Mouse (Mus musculus): ENCODE results near the gene Pak6. TPM values are rescaled to one million over a fixed set of nuclear protein-coding genes. Genes with fewer than 3 reads are reported as not detected.

Gene Pak6
- polyA plus RNA-seq, 1 experiment from 2014 or later, result 1.6 TPM

DNA sequence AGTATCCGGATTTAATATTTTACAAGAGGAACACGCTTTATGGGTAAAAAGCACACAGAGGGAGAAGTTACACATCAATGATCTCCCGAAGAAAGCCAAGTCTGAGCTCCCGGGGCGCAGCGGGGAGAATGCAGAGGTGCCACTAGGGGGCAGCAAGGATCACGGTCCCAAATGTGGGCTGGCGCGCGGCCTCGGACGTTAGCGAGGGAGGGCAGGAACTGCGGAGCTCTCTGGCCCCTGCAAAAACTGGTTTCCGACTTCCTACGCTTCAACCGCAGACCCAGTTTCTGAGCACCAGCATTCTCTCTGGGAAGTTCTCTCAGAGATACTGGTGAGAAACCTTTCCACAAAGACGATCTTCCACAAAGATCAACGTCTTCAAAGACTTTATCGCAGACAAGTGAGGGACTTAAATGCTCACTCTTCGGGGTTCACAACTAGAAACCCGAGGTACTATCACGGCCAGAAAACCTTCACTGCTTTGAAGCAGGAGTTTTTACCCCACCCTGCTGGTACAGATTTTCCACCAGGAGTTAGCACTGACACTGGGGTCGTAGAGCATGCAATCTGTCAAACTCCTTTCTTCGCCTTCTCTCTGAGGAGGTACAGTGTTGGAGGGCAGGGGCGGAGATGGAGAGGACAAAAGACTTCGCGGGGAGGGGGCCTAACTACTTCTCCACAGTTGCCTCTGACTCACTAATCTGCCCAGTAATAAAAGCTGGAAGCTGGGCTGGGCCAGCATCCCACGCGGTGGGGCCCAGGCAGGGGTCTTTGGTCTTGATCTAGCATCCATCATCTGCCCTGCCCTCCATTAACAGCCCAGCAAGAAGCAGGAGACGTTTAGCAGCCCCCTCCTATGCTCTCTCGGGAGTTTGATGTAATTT, 37.3 kb downstream of the Pak6 start:
- H3K27ac ChIP-seq (ENCODE audit: low read depth, low read length), result no peak overlapping the region
- peaks cover 84% of the 10 kb centered on the region for H3K27me3 ChIP-seq (ENCODE audit: control insufficient read depth, insufficient read depth, low read length)
- ATAC-seq (ENCODE audit: insufficient read depth, low FRiP score, low TSS enrichment) (peak; percentile 44; the same call in 1 of the 2 replicates), DNase-seq (ENCODE audit: low spot score) (peak; percentile 83)
- H3K4me1 ChIP-seq (ENCODE audit: control insufficient read depth, insufficient read depth, low read length), result peaks cover 19% of the 10 kb centered on the region
- no peak overlapping the region for H3K9ac ChIP-seq (ENCODE audit: low read length)
- peak overlapping the region; percentile 13 for H3K4me3 ChIP-seq (ENCODE audit: low read depth, low read length)
- H3K4me2 ChIP-seq (ENCODE audit: low read depth), result peak overlapping the region; percentile 42
- no peaks in the 10 kb centered on the region for H3K9me3 ChIP-seq (ENCODE audit: control insufficient read depth, low read length)
- no peaks in the 10 kb centered on the region for H3K36me3 ChIP-seq (ENCODE audit: control insufficient read depth, insufficient read depth, low read length)
- under 1% methylated on average over 32 of the region's 32 CpGs for WGBS

DNA sequence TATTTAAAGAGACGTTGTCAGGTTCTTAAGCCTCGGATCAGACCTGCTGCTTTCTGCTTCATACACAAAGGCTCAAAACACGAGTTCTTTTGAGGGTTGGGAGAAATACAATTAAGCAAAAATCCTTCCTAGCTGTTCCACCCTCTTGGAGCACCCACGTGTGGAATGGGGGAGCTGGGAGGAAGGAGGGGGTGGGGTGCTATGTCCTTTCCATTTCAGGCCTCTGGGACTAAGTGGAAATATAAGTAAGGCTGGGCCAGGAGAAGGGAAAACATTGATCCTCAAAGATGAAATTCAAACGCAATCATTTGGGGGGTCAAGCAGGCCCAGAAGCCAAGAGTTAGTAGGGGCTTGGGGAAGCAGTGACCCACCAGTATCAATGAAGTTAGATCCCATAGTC, 38.1 kb downstream of the Pak6 start:
- H3K36me3 ChIP-seq (ENCODE audit: control insufficient read depth, insufficient read depth, low read length), result no peaks in the 10 kb centered on the region
- 1% methylated on average over 5 of the region's 5 CpGs for WGBS
- ATAC-seq (ENCODE audit: insufficient read depth, low FRiP score, low TSS enrichment) (no peak), DNase-seq (ENCODE audit: low spot score) (no peak)
- H3K27me3 ChIP-seq (ENCODE audit: control insufficient read depth, insufficient read depth, low read length), result peaks cover 87% of the 10 kb centered on the region
- H3K27ac ChIP-seq (ENCODE audit: low read depth, low read length), result no peak overlapping the region
- H3K9ac ChIP-seq (ENCODE audit: low read length), result no peak overlapping the region
- H3K4me3 ChIP-seq (ENCODE audit: low read depth, low read length), result peak overlapping the region; percentile 10
- H3K4me2 ChIP-seq (ENCODE audit: low read depth), result no peak overlapping the region
- H3K9me3 ChIP-seq (ENCODE audit: control insufficient read depth, low read length), result no peaks in the 10 kb centered on the region
- H3K4me1 ChIP-seq (ENCODE audit: control insufficient read depth, insufficient read depth, low read length), result peaks cover 19% of the 10 kb centered on the region

DNA sequence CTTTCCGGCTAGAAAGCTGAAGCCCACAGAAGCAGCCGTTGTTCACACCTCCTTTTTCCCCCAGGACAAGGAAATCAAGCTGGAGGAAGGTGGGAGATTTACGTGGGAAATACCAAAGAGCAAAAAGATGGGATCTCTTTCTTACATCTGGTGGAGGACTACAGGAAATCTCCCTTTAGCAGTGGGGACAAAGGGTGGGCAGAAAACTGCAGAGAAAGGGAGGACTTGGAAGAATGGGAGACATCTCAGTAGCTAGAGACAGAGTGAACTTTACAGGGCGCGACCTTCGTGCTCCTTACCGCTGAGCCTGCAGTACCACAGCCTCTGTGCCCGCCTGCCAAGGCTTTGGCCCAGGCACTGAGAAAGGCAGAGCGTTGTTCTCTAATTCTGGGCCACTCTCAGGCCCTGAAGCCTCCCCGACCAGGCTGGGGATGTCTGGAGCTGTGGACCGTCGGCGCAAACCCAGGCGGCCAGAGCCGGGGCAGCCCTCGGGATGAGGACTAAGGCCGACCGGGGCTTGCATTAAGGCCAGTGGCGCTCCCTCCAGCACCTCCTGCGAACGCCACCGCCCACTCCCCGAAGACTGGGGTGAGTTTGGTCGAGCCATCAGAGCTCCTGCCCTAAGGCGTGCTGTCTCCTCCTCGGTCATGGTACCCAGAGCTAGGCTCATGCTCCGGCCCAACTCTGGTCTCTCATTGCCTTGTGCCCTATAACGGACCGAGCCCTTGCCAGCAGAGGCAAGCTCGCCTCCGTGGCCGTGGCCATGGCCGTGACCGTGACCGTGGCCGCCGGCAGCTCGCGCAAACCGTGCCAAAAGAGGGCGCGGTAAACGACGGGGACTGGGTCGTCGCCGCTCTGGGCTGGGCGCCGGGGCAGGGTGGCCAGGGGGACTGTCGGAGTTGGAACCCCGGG, 39.1 kb downstream of the Pak6 start:
- Histone ChIP-seq H3K36me3 (ENCODE audit: control insufficient read depth, insufficient read depth, low read length) (no peaks in the 10 kb centered on the region), H3K9ac (ENCODE audit: low read length) (no peak overlapping the region), H3K27ac (ENCODE audit: low read depth, low read length) (no peak overlapping the region), H3K4me2 (ENCODE audit: low read depth) (peak overlapping the region; percentile 53), H3K9me3 (ENCODE audit: control insufficient read depth, low read length) (no peaks in the 10 kb centered on the region), H3K4me1 (ENCODE audit: control insufficient read depth, insufficient read depth, low read length) (peaks cover 19% of the 10 kb centered on the region), H3K4me3 (ENCODE audit: low read depth, low read length) (peak overlapping the region; percentile 38), H3K27me3 (ENCODE audit: control insufficient read depth, insufficient read depth, low read length) (peaks cover 87% of the 10 kb centered on the region)
- ATAC-seq (ENCODE audit: insufficient read depth, low FRiP score, low TSS enrichment), result no peak
- 2% methylated on average over 51 of the region's 51 CpGs for WGBS
- no peak for DNase-seq (ENCODE audit: low spot score)

DNA sequence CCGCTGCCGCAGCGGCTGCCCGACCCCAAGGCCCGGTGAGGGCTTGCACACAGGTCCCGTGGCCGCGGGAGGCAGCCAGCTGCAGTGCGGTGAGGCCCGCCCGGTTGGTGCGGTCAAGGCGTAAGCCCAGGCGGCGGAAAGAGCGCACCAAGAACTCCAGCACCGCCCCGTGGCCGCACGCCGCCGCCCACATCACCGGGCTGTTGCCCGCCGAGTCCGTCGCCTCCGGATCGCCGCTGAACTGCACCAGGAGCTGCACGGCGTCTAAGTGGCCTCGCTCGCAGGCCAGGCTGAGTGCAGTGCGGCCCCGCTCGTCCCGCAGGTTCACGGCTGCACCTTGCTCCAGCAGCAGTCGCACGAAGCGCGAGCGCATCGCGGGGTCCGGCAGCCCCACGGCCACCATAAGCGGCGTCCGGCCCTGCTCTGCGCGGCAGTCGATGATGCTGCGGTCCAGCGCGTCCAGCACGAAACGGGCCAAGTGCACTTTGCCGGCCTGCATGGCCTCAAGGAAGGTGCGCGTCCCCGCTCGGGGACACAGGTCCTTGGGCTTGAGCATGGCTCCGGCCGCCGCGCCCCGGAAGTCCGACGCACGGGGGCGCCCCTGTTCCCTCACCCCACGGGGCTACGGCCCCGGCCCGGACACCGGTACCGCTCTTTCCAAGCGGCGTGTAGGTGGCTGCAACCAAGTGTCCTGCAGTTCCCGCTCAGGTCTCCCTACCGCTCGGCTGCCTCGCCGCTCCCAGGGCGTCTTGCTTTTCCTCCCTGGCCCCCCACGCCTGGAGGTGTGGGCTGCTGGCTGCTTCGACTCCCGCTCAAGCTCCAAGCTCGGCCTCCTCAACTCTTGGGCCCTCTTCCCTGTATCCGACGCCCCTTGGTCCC, 40.0 kb downstream of the Pak6 start:
- peak overlapping the region; percentile 53 for H3K4me2 ChIP-seq (ENCODE audit: low read depth)
- H3K36me3 ChIP-seq (ENCODE audit: control insufficient read depth, insufficient read depth, low read length), result no peaks in the 10 kb centered on the region
- ATAC-seq (ENCODE audit: insufficient read depth, low FRiP score, low TSS enrichment) (peak; percentile 23; the same call in 1 of the 2 replicates), DNase-seq (ENCODE audit: low spot score) (peak; percentile 68)
- peak overlapping the region; percentile 38 for H3K4me3 ChIP-seq (ENCODE audit: low read depth, low read length)
- peaks cover 88% of the 10 kb centered on the region for H3K27me3 ChIP-seq (ENCODE audit: control insufficient read depth, insufficient read depth, low read length)
- H3K9ac ChIP-seq (ENCODE audit: low read length), result no peak overlapping the region
- H3K27ac ChIP-seq (ENCODE audit: low read depth, low read length), result no peak overlapping the region
- no peaks in the 10 kb centered on the region for H3K9me3 ChIP-seq (ENCODE audit: control insufficient read depth, low read length)
- WGBS, result under 1% methylated on average over 90 of the region's 93 CpGs
- H3K4me1 ChIP-seq (ENCODE audit: control insufficient read depth, insufficient read depth, low read length), result peaks cover 19% of the 10 kb centered on the region

DNA sequence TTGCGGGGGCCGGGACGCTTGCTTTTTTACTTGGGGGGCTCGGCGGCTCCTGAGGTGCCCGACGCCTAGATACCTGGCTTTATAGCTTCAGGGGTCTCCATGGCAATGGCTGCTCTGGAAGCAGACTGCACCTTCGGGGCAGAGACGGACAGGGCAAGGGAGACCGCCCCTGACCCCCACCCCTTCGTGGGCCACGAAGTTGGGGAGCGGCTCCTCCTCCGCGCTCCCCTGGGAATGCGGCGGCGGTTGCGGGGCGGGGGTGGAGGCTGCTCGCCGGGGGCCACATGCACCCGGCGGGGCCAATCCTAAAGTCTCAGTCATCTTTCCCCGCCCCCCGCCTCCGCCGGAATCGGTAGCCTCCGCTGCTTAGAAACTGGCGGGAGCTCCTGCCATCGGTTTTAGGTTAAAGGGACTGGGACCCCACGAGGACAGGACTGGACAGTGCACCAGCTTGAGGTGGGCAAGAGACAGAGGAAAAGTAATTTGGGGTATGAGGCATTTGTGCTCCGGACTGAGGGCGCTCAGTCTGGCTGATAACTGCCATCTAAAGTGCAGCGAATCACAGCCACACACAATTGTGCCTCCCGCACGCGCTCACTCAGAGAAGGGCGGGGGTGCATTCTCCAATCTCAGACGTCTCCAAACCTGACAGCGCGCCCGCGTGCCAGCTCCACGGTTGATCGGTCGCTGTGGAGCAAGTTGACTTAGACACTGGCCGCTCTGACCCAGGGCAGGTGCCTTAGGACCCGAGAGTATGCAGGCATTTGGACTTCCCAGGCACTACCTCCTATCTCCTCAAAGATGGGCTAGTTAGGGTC, 41.0 kb downstream of the Pak6 start, which contains the start of gene Ankrd63:
Ankrd63 (minus strand) TSS at position 51 of the 818 bp plus-strand sequence.
- Histone ChIP-seq H3K9ac (ENCODE audit: low read length) (no peak within 1 kb of the TSS), H3K9me3 (ENCODE audit: control insufficient read depth, low read length) (no peaks in the 10 kb centered on the region), H3K36me3 (ENCODE audit: control insufficient read depth, insufficient read depth, low read length) (no peaks in the 10 kb centered on the region), H3K4me3 (ENCODE audit: low read depth, low read length) (peak within 1 kb of the TSS; percentile 38), H3K4me2 (ENCODE audit: low read depth) (peak within 1 kb of the TSS; percentile 53), H3K27me3 (ENCODE audit: control insufficient read depth, insufficient read depth, low read length) (peaks cover 94% of the 10 kb centered on the region), H3K4me1 (ENCODE audit: control insufficient read depth, insufficient read depth, low read length) (peaks cover 19% of the 10 kb centered on the region), H3K27ac (ENCODE audit: low read depth, low read length) (no peak within 1 kb of the TSS)
- ATAC-seq (ENCODE audit: insufficient read depth, low FRiP score, low TSS enrichment), result no peak
- DNase-seq (ENCODE audit: low spot score), result peak; percentile 49
- WGBS, result under 1% methylated on average over 46 of the region's 50 CpGs

DNA sequence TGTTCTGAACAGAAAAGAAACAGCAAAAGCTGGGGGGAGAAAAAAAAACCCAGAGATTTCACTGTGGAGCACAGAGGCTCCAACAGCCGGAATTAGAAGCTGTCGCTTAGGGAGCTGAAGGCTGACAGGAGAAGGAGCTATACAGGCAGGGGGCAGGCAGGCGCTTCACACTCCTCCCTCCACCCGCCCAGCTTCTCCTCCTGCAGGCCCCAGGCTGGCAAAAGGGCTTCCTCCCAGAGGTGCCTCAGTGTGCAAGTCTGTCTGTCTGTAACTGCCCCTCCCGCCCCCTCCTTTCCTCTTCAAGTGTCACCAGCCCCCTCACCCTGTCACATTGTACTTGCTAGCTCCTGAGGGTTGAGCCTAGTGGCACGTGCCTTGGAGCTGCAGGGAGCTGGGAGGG, 43.3 kb downstream of the Pak6 start:
- no peak for DNase-seq (ENCODE audit: low spot score)
- 6% methylated on average over 6 of the region's 6 CpGs for WGBS
- H3K9ac ChIP-seq (ENCODE audit: low read length), result no peak overlapping the region

DNA sequence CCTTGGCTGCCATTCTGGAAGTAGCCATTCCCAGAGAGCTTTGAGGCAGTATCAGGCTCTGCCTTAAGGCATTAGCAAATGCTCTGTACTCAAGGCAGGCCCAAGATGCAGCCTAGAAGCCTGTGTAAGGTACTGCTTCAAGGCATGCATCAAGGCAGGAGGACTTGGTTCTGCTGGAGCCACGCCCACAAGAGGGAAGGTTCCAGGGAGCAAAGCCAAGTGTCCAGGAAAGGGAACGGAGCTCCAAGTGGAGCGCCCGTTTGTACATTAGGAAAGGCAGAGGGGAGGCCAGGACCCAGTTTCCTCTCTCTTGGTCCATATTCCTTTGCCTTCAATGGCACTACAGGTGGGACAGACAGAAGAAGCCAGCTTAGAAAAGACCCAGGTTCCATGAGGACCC, 45.4 kb downstream of the Pak6 start:
- Histone ChIP-seq H3K27me3 (ENCODE audit: control insufficient read depth, insufficient read depth, low read length) (peaks cover 91% of the 10 kb centered on the region), H3K4me3 (ENCODE audit: low read depth, low read length) (no peak overlapping the region), H3K36me3 (ENCODE audit: control insufficient read depth, insufficient read depth, low read length) (no peaks in the 10 kb centered on the region), H3K4me1 (ENCODE audit: control insufficient read depth, insufficient read depth, low read length) (peaks cover 14% of the 10 kb centered on the region), H3K27ac (ENCODE audit: low read depth, low read length) (no peak overlapping the region), H3K9ac (ENCODE audit: low read length) (no peak overlapping the region), H3K9me3 (ENCODE audit: control insufficient read depth, low read length) (no peaks in the 10 kb centered on the region), H3K4me2 (ENCODE audit: low read depth) (no peak overlapping the region)
- WGBS, result 78% methylated on average over 4 of the region's 4 CpGs
- DNase-seq (ENCODE audit: low spot score) (no peak), ATAC-seq (ENCODE audit: insufficient read depth, low FRiP score, low TSS enrichment) (no peak)

More for the DNA sequence above, 43.3 kb downstream of the Pak6 start:
- H3K4me1 ChIP-seq (ENCODE audit: control insufficient read depth, insufficient read depth, low read length), result peaks cover 13% of the 10 kb centered on the region
- H3K4me3 ChIP-seq (ENCODE audit: low read depth, low read length), result no peak overlapping the region
- no peak overlapping the region for H3K27ac ChIP-seq (ENCODE audit: low read depth, low read length)
- H3K27me3 ChIP-seq (ENCODE audit: control insufficient read depth, insufficient read depth, low read length), result peaks cover 98% of the 10 kb centered on the region
- H3K9me3 ChIP-seq (ENCODE audit: control insufficient read depth, low read length), result no peaks in the 10 kb centered on the region
- no peaks in the 10 kb centered on the region for H3K36me3 ChIP-seq (ENCODE audit: control insufficient read depth, insufficient read depth, low read length)
- no peak overlapping the region for H3K4me2 ChIP-seq (ENCODE audit: low read depth)
- no peak for ATAC-seq (ENCODE audit: insufficient read depth, low FRiP score, low TSS enrichment)
